Mouse (Mus musculus) midbrain, embryonic 11.5 days (tissue): Measurements from ENCODE around the gene Sox10. TPM values are rescaled to one million over a fixed set of nuclear protein-coding genes. Genes with fewer than 3 reads are reported as not detected.

Experiments
- ATAC-seq: fragments of 200-750 bp; cut with Nextera tagmentation; 2 replicates; pipeline ENCODE4 v1.8.0; 2017; ENCODE audit warnings: moderate TSS enrichment, moderate library complexity; ENCODE audit not compliant: low FRiP score
- DNase-seq: peaks from one replicate; pipeline ENCODE4 v3.0.0; 2015; ENCODE audit warnings: low spot score; ENCODE audit errors: missing footprints
- H3K27ac ChIP-seq: fragments of 300-500 bp; sonication (generic); 2 replicates; pipeline ENCODE4 v1.5.1; 2014; ENCODE audit warnings: low read depth, low read length
- H3K27me3 ChIP-seq: fragments of 300-500 bp; sonication (generic); 2 replicates; pipeline ENCODE4 v1.6.1; 2014; ENCODE audit warnings: mild to moderate bottlenecking, low read length, moderate library complexity, mixed read lengths; ENCODE audit not compliant: control insufficient read depth, insufficient read depth
- H3K36me3 ChIP-seq: fragments of 300-500 bp; sonication (generic); 2 replicates; pipeline ENCODE4 v1.6.1; 2014; ENCODE audit warnings: mild to moderate bottlenecking, low read length, moderate library complexity, mixed read lengths; ENCODE audit not compliant: control insufficient read depth, insufficient read depth
- H3K4me1 ChIP-seq: fragments of 300-500 bp; sonication (generic); 2 replicates; pipeline ENCODE4 v1.6.1; 2014; ENCODE audit warnings: low read length; ENCODE audit not compliant: control insufficient read depth, insufficient read depth
- H3K4me2 ChIP-seq: fragments of 300-500 bp; sonication (generic); 2 replicates; pipeline ENCODE4 v1.6.1; 2014; ENCODE audit warnings: mild to moderate bottlenecking, moderate library complexity
- H3K4me3 ChIP-seq: fragments of 300-500 bp; sonication (generic); 2 replicates; pipeline ENCODE4 v1.5.1; 2014; ENCODE audit warnings: low read depth, low read length
- H3K9ac ChIP-seq: fragments of 300-500 bp; sonication (generic); 2 replicates; pipeline ENCODE4 v1.6.1; 2014; ENCODE audit warnings: low read length
- H3K9me3 ChIP-seq: fragments of 300-500 bp; sonication (generic); 2 replicates; pipeline ENCODE4 v1.6.1; 2016; ENCODE audit warnings: low read length; ENCODE audit not compliant: control insufficient read depth
- WGBS: fragments of 180-500 bp; shearing (Covaris S2); extraction: QIAGEN DNeasy Blood & Tissue Kit; methylation state at CpG from one replicate; pipeline ENCODE4 v1.1.7; 2014; 5-methylcytosine and 5-hydroxymethylcytosine counted together
- polyA plus RNA-seq: library from polyadenylated mRNA; unstranded; fragments of >200 nt; fragmentation: Nextera tagmentation; extraction: Ambion mirVana; gene quantifications from 2 replicates; pipeline ENCODE4 v1.2.1, GENCODE M21; 2014

Gene Sox10
- polyA plus RNA-seq, 1 experiment from 2014 or later = 0.64 TPM

DNA sequence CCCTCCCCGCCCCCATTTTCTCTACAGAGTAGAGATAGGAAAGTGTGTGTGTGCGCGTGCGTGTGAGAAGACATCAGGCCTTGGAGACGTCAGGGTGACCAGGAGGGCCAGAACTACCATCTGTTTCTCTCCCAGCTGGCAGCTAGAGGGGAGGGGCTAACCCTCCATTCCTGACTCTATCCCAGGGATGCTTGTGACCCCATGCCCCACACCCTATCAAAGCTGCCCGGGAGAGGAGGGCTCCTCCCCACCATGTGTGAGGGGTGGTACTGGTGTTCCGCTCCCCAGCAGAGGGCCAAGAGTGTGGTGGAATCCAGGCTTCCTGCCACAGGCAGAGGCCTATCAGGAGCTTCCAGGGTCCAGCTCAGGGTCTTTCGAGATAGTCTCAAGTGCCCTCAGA, 1.7 kb upstream of the Sox10 start:
- peaks cover 33% of the 10 kb centered on the region for H3K27me3 ChIP-seq
- 55% methylated on average over 8 of the region's 8 CpGs for WGBS
- H3K27ac ChIP-seq = no peak overlapping the region

DNA sequence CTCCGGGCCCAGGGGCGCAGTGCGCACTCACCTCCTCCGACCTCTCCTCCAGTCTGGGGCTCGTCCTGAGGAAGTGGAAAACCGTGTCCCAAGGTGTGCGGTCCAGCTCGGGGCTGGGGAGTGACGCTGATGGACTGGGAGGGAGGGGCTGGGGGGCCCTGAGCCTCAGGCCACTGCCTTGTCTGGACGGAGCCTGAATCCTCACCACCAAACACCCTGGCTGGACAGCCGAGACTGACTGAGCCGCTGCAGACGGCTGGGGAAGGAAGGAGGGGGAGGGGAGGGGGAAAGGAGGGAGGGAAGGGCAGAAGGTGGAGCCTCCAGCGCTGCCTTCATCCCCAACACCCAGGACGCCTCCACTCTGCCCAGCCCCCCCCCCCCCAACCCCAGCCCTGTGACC, 789 bp downstream of the Sox10 start:
- DNase-seq (peak; percentile 89), ATAC-seq (no peak)
- H3K36me3 ChIP-seq = no peaks in the 10 kb centered on the region
- no peak overlapping the region for H3K4me2 ChIP-seq
- H3K9ac ChIP-seq = no peak overlapping the region
- peaks cover 35% of the 10 kb centered on the region for H3K27me3 ChIP-seq
- no peak overlapping the region for H3K27ac ChIP-seq
- 5% methylated on average over 15 of the region's 15 CpGs for WGBS
- no peaks in the 10 kb centered on the region for H3K9me3 ChIP-seq
- 0 out of 2 replicates have a peak, but pooled peaks cover 4% of the 10 kb centered on the region for H3K4me1 ChIP-seq
- H3K4me3 ChIP-seq = no peak overlapping the region

More for the DNA sequence above, 1.7 kb upstream of the Sox10 start:
- Histone ChIP-seq H3K4me1 (0 out of 2 replicates have a peak, but pooled peaks cover 4% of the 10 kb centered on the region), H3K9ac (no peak overlapping the region), H3K4me2 (no peak overlapping the region), H3K9me3 (no peaks in the 10 kb centered on the region), H3K36me3 (no peaks in the 10 kb centered on the region), H3K4me3 (no peak overlapping the region)
- ATAC-seq = peak; percentile 58; the same call in 1 of the 2 replicates
- no peak for DNase-seq

DNA sequence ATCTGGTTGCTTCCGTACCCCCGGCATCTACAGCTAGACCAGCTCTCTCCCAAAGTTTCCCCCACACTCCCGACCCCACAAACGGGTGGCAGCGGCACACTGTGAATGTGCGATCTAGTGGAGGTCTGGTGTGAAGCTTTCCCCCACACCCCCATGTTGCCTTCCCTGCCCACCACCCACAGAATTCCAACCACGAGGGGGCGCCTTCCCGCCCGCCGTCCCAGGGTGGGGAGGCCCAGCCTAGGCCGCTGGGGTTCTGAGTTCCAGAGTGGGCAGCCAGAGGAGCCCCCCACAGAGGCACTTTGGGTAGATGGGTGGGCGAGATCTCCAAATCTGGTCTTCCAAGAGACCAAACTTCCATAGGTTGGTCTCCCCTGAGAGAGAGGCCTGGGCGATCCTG, 2.2 kb downstream of the Sox10 start:
- H3K9ac ChIP-seq = no peak overlapping the region
- ATAC-seq (no peak), DNase-seq (no peak)
- H3K36me3 ChIP-seq = no peaks in the 10 kb centered on the region
- peaks cover 35% of the 10 kb centered on the region for H3K27me3 ChIP-seq
- H3K4me2 ChIP-seq = no peak overlapping the region
- H3K27ac ChIP-seq = no peak overlapping the region
- no peaks in the 10 kb centered on the region for H3K9me3 ChIP-seq
- no peak overlapping the region for H3K4me3 ChIP-seq
- H3K4me1 ChIP-seq = 0 out of 2 replicates have a peak, but pooled peaks cover 4% of the 10 kb centered on the region
- 41% methylated on average over 14 of the region's 14 CpGs for WGBS

DNA sequence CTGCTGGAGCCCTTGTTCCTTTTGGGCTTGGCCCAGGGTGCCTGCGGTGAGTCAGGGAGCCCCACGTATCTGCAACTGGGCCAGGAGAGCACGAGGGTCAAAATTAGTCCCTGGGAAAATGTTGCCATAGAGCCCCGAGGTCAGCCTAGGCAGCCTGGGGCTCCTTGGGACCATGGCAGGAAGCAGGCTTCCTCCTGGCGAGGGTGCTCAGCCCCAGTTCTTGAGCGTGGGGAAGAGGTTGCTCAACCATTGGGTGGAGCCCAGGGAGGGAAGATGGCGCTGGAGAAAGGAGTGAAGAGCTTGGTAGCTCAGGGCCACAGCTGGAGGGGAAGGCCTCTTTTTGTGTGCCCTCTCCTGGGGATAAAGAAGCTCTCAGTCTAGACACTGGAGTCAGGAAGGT, 2.7 kb downstream of the Sox10 start:
- H3K4me2 ChIP-seq = no peak overlapping the region
- H3K4me1 ChIP-seq = 0 out of 2 replicates have a peak, but pooled peaks cover 4% of the 10 kb centered on the region
- H3K27me3 ChIP-seq = peaks cover 35% of the 10 kb centered on the region
- no peak overlapping the region for H3K9ac ChIP-seq
- H3K9me3 ChIP-seq = no peaks in the 10 kb centered on the region
- H3K27ac ChIP-seq = no peak overlapping the region
- DNase-seq (no peak), ATAC-seq (no peak)
- WGBS = 79% methylated on average over 7 of the region's 7 CpGs
- no peak overlapping the region for H3K4me3 ChIP-seq
- H3K36me3 ChIP-seq = no peaks in the 10 kb centered on the region

DNA sequence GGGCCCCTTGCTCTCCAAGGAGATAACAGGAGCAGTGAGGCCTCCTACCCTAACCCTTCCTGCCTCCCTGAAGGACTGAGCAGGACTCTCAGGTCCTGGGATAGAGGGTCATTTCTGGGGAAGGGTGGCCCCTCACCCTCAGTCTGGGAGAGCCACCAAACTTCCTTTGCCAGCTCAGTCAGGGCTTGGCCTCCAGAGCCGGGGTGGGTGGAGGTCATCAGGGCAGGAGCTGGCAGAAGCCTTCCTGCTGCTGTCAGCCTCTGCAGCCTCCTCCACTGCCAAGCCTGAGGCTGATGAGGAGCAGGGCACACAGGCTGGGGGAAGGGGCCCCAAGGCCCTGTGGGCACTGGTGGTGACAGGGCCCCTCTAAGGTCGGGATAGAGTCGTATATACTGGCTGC, 9.5 kb downstream of the Sox10 start:
- no peak overlapping the region for H3K27ac ChIP-seq
- no peaks in the 10 kb centered on the region; the same call in 1 of the 2 replicates for H3K27me3 ChIP-seq
- ATAC-seq (no peak), DNase-seq (no peak)
- no peak overlapping the region for H3K4me2 ChIP-seq
- H3K9me3 ChIP-seq = no peaks in the 10 kb centered on the region
- H3K4me3 ChIP-seq = no peak overlapping the region
- peaks cover 7% of the 10 kb centered on the region; the same call in 1 of the 2 replicates for H3K36me3 ChIP-seq
- H3K9ac ChIP-seq = peak overlapping the region; percentile 6; the same call in 1 of the 2 replicates
- 43% methylated on average over 3 of the region's 3 CpGs for WGBS
- peaks cover 16% of the 10 kb centered on the region for H3K4me1 ChIP-seq

DNA sequence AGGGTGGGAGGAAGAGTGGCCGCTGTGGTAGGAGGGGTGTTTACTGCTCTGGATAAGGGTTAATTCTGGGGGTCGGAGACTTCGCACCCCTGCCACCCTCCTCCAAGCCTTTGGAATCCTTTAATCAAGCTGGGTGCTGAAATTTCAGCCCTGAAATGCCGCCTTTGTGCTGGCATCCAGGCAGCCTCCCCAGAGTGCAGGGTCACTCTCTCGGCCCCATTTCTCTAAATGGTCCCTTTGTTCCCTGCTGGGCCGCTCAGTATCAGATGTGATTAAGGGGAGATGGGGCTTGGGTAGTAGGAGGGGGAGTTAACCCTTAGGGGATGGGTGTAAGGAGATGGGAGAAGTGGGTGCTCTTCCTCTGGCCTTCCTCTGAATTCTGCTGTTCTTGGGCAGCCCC, 12.3 kb downstream of the Sox10 start:
- ATAC-seq (no peak), DNase-seq (no peak)
- H3K36me3 ChIP-seq = peaks cover 13% of the 10 kb centered on the region
- H3K9me3 ChIP-seq = no peaks in the 10 kb centered on the region
- H3K4me1 ChIP-seq = peaks cover 16% of the 10 kb centered on the region
- H3K4me2 ChIP-seq = no peak overlapping the region
- H3K27me3 ChIP-seq = no peaks in the 10 kb centered on the region
- 62% methylated on average over 6 of the region's 6 CpGs for WGBS
- no peak overlapping the region for H3K27ac ChIP-seq
- no peak overlapping the region for H3K4me3 ChIP-seq
- H3K9ac ChIP-seq = peak overlapping the region; percentile 24; the same call in 1 of the 2 replicates

DNA sequence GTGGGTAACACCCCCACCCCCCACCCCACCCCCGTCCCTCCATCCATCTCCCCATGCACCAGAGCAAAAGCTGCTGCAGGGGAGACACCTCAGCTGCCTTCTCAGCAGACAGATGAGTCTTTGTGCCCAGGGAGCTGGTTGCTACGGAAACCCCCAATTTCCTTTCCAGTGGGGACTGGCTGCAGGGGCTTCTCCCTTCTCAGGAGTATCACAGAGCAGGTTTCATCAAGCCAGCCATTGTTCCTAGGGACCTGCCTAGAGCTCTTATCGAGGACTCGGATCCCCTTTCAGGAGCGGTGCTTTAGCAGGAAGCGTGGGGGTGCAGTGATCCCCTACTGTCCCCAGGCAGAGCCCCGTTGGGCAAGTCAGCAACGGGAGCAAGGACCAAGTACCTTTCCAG, 13.2 kb downstream of the Sox10 start:
- Histone ChIP-seq H3K9ac (no peak overlapping the region), H3K9me3 (no peaks in the 10 kb centered on the region), H3K27ac (peak overlapping the region; percentile 51; the same call in 1 of the 2 replicates), H3K27me3 (no peaks in the 10 kb centered on the region), H3K36me3 (peaks cover 21% of the 10 kb centered on the region), H3K4me3 (no peak overlapping the region), H3K4me1 (peaks cover 16% of the 10 kb centered on the region), H3K4me2 (no peak overlapping the region)
- DNase-seq = no peak
- WGBS = 57% methylated on average over 8 of the region's 8 CpGs
- ATAC-seq = peak; percentile 19; the same call in 1 of the 2 replicates

DNA sequence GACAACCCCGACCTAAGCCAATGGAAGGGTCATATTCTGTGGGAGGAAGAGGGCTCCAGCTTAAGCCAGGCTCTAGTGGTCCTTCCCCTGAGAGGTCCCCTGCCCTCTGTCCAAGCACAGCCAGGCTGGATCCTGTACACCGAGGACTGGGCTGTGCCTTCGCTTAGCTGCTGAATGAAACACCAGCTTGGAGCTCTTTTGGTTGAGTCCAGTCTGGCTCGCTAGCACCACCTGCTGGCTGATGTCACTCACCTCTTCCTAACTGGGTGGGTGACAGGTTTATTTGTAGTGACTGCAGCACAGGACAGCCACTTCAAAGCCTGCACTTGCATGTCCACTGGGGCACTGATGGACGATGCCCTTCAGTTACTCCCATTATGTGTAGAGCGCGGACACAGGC, 16.5 kb downstream of the Sox10 start:
- Histone ChIP-seq H3K9me3 (no peaks in the 10 kb centered on the region), H3K27me3 (no peaks in the 10 kb centered on the region), H3K4me1 (peaks cover 9% of the 10 kb centered on the region; the same call in 1 of the 2 replicates), H3K9ac (no peak overlapping the region), H3K4me2 (no peak overlapping the region), H3K27ac (no peak overlapping the region), H3K4me3 (no peak overlapping the region), H3K36me3 (peaks cover 32% of the 10 kb centered on the region)
- DNase-seq = peak; percentile 98
- WGBS = 57% methylated on average over 7 of the region's 7 CpGs
- peak; percentile 63 for ATAC-seq

DNA sequence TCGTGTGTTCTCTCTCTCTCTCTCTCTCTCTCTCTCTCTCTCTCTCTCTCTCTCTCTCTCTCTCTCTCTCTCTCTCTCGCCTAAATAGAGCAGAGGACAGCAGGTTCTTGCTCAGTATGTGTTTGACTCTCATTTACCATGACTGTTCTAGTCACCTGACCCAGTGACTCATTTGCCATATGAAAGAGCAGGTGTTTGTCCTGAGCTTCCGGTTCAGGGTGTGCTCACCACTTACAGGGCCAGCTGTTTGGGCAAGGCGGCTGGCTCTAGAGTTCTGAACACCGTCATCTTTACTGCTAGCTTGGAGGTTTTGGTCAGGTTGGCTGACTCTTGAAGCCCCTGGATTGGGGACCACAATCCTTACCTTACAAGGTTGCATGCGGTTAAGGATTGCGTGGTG, 19.5 kb downstream of the Sox10 start:
- DNase-seq = no peak
- no peak overlapping the region for H3K4me2 ChIP-seq
- H3K36me3 ChIP-seq = peaks cover 25% of the 10 kb centered on the region
- H3K4me3 ChIP-seq = no peak overlapping the region
- H3K9ac ChIP-seq = no peak overlapping the region
- H3K27ac ChIP-seq = no peak overlapping the region
- H3K27me3 ChIP-seq = no peaks in the 10 kb centered on the region
- ATAC-seq = no peak
- no peaks in the 10 kb centered on the region for H3K9me3 ChIP-seq
- peaks cover 10% of the 10 kb centered on the region for H3K4me1 ChIP-seq
- WGBS = 87% methylated on average over 7 of the region's 7 CpGs
